Mouse (Mus musculus) frontal cortex, postnatal 10 days (tissue): ENCODE data around the gene Fam131c.
A peak's percentile ranks its signal among the peaks of the same experiment; 100 is the strongest.

ENCODE experiments used
- DNase-seq, 2 experiments: peaks; one replicate each; pipeline ENCODE4 v3.0.0; 2022; ENCODE audit warnings: low spot score in 2 of 2, mixed read lengths in 1 of 2

Gene Fam131c

GRCm38 (mm10) chr4:141406516-141407299 lies 38.7 kb downstream of the Fam131c start:
- no peak for DNase-seq

DNA sequence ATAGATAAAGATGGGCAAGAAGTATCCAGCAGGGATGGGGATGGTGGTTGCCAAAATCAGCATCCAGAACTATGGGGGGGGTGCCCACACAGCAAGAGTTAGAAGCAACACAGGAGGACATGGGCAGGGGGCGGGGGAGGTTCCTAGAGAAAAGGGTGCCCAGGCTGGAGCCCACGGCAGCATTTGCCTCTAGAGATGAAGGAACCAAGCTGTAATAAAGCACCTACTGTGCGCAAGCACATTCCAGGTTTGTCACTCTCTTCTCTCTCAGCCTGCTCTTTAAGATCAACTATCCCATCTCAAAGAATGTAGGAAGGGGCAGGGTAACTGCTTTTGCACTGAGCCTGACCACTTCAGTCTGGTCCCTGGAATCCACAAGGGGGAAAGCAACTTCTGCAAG lies 40.6 kb downstream of the Fam131c start:
- DNase-seq, result no peak

DNA sequence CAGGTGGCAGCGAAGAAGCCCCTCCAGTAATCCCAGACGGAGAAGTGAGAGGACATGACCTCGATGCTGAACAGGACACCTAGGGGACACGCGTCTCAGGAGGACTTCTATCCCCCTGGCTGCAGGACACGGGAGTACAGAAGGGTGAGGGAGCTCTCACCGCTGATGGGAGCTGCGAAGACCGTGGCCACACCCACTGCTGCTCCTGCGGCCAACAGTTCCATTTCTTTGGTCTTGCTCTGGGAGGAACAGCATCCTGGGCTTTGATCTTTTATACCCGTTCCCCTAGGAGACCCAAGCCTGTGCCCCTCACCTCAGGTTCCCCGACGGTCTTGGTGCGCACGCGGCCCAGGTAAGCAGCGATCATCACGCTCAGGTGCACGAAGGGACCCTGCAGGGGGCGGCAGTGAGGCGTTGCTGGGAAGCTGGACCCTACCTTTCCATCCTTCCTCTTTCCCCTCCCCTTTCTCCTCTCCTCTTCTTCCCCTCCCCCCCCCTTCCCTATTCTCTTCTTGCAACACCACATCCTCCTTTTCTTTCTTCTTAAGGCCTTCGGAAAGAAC lies 43.5 kb downstream of the Fam131c start:
- DNase-seq, result no peak

- no peak for DNase-seq
These were observed 47.9 kb downstream of the Fam131c start, which contains the start of gene Clcnkb for GRCm38 (mm10) chr4:141415924-141416323. TSS of gene Clcnkb (minus strand) at chr4:141416014.

DNA sequence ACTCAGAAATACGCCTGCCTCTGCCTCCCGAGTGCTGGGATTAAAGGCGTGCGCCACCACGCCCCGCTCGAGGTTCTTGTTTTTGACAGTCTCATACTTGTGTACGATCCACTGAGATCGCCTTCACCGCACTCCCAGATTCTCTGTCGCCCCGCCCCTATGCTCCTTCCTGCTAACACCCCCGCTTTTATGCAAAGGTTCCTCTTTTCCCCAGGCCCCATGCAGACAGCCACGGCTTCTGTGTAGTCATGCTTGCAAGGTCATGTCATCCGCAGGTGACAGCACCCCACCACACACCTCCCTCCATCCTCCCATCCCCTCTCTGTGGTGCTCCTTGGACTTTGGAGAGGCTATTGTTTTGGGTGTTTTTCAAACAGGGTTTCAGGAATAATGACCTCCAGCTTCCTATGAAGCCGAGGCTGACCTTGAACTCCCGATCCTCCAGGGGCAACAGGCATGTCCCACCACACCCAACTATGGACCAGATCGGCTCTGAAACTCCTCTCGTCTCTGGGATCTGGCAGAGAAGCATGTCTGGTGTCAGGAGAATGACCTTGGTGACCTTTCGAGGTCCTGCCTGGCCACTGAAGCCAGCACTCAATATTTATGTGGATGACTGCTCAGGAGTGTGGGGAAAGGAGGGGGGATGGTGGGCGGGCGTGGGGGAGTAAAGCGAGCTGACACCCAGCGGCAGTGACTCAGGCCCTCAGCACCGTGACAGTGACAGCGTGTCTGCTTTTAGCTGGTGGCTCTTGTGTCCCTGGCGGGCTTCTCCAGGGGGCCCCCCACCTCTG lies 51.6 kb downstream of the Fam131c start:
- no peak for DNase-seq

DNA sequence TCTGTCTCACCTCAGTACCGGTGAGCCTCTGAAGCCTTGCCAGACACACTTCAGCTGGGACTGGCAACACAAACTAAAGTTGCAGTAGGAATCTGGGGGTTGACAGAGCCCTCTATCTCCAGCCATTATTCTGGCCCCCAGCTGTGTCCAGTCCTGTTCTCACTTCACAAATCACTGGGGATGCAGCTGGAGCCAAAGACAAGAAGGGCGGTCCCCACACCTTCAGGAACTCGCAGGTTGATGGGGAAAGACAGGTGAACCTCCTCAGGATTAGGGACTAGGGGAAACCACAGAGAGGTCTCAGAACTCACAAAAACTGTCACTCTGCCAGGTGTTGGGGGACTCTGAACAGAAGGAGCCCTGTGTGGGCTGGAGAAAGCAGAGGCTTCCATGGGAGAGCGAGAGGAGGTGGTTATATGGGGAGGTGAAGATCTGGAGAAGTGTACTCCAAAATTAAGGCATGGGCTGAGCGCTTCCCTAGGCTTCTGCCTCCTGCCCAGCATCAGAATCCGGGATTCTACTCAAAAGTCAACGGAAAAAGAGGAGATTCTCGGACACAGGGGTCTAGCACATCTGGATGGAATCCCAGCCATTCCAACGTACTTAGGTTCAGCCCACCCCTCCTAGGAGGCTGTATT lies 52.3 kb downstream of the Fam131c start, which contains the start of gene Hspb7:
Gene Hspb7, plus strand, starts transcription at position 588 of the 638 bp plus-strand sequence.
- no peak for DNase-seq

DNA sequence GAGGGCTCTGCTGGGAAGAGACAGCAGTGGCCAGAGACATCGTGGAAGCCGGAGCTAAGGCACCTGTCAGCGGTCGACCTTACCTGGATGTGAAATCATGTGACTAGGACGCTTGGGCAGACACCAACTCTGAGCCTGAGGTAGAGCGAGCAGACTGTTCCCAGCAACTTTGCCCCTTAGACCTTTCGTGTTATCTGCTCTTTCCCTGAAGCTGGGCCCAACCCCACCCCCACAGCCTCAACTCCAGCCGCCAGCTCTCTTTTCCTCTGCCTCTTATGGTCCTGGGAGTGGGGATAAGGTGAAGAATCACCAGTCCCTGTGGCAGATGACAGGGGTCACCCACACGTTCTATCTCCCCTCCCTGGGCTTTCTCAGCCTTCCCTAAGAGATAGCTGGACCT lies 52.9 kb downstream of the Fam131c start:
- no peak for DNase-seq

DNA sequence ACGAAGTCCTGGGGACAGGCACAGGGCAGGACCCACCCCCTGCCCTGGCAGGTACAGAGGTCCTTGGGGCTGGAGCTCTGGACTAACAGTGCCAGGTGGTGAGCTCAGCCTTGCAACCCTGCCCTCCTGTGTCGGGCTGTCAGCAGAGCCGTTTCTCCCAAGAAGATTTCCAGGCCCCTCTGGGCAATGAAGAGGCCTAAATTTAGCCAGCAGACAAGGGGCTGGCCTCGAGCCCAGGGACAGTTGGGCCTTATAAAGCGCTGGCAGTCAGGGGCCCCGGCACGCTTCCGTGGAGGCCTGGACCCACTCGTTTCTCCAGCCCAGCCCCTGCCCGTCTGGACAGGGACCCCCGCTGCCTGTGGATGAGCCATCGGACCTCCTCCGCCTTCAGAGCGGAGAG lies 53.4 kb downstream of the Fam131c start:
- no peak for DNase-seq

DNA sequence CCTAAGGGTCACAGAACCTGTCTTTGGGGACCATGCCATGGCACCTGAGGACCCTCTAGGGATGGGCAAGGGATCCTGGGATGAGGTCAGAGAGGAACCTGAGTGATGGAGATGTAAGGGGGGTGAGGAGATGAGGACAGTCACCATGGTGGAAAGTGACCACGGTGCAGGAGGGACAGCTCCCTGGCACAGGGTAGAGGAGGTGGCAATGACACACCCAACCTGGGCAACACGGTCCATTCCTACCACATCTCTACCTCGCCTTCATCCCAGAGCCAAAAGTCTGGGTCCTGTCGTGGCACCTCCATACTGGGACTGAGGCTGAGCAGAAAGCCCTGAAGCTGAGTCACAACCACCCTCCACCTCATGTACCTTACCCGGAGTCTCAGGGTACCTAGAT lies 54.8 kb downstream of the Fam131c start:
- DNase-seq, result no peak

DNA sequence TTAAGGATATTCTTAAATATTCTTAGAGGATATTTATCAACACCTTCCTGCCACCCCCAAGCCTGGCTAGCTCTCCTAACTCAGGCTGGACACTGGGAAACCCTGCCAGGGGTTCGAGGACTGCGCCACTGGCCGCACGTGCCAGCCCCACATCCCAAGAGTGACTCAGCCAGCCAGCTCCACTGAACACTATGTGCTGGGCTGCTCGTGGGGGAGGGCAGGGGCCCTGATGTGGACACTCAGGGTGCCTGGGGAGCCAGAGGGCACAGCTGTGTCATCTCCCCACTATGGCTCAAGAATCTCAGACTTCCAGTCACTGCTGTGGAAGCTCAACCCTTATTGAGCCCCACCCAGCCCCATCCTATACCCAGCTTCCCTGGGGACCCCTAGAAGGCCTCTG lies 55.3 kb downstream of the Fam131c start:
- DNase-seq, result no peak

DNA sequence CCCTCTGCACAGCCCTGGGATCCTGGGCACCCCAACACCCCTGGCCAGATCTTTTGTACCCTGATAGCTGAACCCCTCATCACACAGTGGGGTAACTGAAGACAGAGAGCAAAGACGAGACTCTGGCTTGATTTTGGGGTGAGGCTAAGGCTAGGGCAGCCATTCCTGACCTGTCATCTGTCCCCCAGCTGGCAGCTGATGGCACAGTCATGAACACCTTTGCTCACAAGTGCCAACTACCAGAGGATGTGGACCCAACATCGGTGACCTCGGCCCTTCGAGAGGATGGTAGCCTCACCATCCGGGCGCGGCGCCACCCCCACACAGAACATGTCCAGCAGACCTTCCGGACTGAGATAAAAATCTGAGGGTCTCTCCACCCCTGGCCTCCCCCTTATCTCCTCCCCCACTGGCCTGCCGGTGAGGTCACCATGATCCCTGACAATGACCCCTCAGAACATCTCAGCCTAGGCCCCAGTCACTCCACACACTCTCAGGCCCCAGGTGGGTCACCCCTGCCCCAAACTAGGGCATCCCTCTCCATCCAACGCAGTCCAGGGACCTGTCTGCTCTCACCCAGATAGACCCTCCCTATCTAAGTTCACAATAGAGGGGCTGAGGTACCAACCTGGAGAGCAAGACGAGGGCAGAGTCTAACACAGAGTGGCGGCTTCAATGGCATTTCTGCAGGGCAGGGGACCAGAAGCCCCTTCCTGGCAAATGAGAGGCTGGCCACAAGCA lies 55.8 kb downstream of the Fam131c start:
- no peak for DNase-seq

- peak; percentile 71 to 78 for DNase-seq
These were observed 57.8 kb downstream of the Fam131c start for GRCm38 (mm10) chr4:141425484-141426479.

- no peak for DNase-seq
These were observed 59.1 kb downstream of the Fam131c start for GRCm38 (mm10) chr4:141426796-141427745.

GRCm38 (mm10) chr4:141427921-141428320 lies 59.9 kb downstream of the Fam131c start:
- DNase-seq, result no peak

GRCm38 (mm10) chr4:141429381-141429780 lies 61.4 kb downstream of the Fam131c start:
- no peak for DNase-seq

GRCm38 (mm10) chr4:141429847-141430246 lies 61.8 kb downstream of the Fam131c start:
- DNase-seq, result no peak

GRCm38 (mm10) chr4:141430997-141431396 lies 63.0 kb downstream of the Fam131c start:
- DNase-seq, result peak in 1 of 2 experiments; percentile 47

GRCm38 (mm10) chr4:141432666-141433065 lies 64.6 kb downstream of the Fam131c start:
- no peak for DNase-seq

DNA sequence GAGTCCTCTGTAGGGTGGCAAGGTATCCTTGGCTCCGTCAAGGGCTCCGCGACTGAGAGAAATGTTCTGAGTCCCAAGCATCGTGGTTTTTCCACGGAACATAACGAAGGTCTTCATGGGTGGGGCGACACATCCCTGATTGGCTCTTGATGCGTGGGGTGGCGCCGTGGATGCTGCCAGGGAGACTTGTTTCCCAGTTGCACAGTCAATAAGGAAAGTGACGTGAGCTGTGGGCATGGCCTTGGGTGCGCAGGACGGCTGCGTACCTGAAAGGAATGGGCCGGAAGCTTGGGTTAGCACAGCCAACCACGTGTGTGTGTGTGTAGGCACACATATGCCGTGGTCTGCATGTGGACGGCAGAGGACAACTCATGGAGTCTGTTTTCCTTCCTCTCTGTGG lies 65.2 kb downstream of the Fam131c start:
- no peak for DNase-seq
